Mouse (Mus musculus) CD4-positive, CD25-positive, alpha-beta regulatory T cell, adult 4 months (primary cell): ENCODE results near the gene Coa4. TPM values are rescaled to one million over a fixed set of nuclear protein-coding genes. Genes with fewer than 3 reads are reported as not detected.

Source experiments
- ATAC-seq: one replicate; pipeline ENCODE4 v1.8.0; 2017
- polyA plus RNA-seq, 2 experiments: library from polyadenylated mRNA; unstranded; fragments of 100-300 nt; shearing (Covaris generic); gene quantifications; one replicate each; pipeline ENCODE4 v1.2.1; 2017

Coa4 gene
- polyA plus RNA-seq, 2 experiments from 2014 or later: 22.0 to 29.5 TPM

- ATAC-seq: no peak
These were observed 32.0 kb upstream of the Coa4 start for GRCm38 (mm10) chr7:100504740-100505487.

- ATAC-seq: no peak
These were observed 30.4 kb upstream of the Coa4 start for GRCm38 (mm10) chr7:100506494-100506893.

- ATAC-seq: no peak
These were observed 28.2 kb upstream of the Coa4 start for GRCm38 (mm10) chr7:100508670-100509069.

GRCm38 (mm10) chr7:100511602-100512001, 25.3 kb upstream of the Coa4 start:
- ATAC-seq: peak; percentile 82

GRCm38 (mm10) chr7:100514573-100514972, 22.3 kb upstream of the Coa4 start, which contains the start of gene Dnajb13:
Dnajb13 (minus strand) TSS chr7:100514960.
- no peak for ATAC-seq

- ATAC-seq: no peak
These were observed 16.7 kb upstream of the Coa4 start for GRCm38 (mm10) chr7:100520204-100520603.

- peak; percentile 78 for ATAC-seq
These were observed 16.1 kb upstream of the Coa4 start for GRCm38 (mm10) chr7:100520663-100521285.

- ATAC-seq: no peak
These were observed 14.6 kb upstream of the Coa4 start for GRCm38 (mm10) chr7:100522222-100522621.

GRCm38 (mm10) chr7:100524669-100525068, 12.2 kb upstream of the Coa4 start:
- no peak for ATAC-seq

GRCm38 (mm10) chr7:100530766-100531165, 6.1 kb upstream of the Coa4 start:
- no peak for ATAC-seq

GRCm38 (mm10) chr7:100533503-100533902, 3.4 kb upstream of the Coa4 start:
- ATAC-seq: no peak

GRCm38 (mm10) chr7:100534216-100534615, 2.7 kb upstream of the Coa4 start:
- no peak for ATAC-seq

GRCm38 (mm10) chr7:100535831-100536230, 1.0 kb upstream of the Coa4 start:
- no peak for ATAC-seq

GRCm38 (mm10) chr7:100537519-100537902, 640 bp downstream of the Coa4 start:
- no peak for ATAC-seq

- no peak for ATAC-seq
These were observed 2.6 kb downstream of the Coa4 start for GRCm38 (mm10) chr7:100539516-100539915.

GRCm38 (mm10) chr7:100544437-100544836, 7.6 kb downstream of the Coa4 start:
- ATAC-seq: no peak

GRCm38 (mm10) chr7:100547631-100548030, 10.8 kb downstream of the Coa4 start:
- ATAC-seq: no peak

GRCm38 (mm10) chr7:100549796-100550195, 12.9 kb downstream of the Coa4 start:
- ATAC-seq: no peak

- ATAC-seq: no peak
These were observed 13.6 kb downstream of the Coa4 start for GRCm38 (mm10) chr7:100550338-100551007.

GRCm38 (mm10) chr7:100554939-100555338, 18.1 kb downstream of the Coa4 start:
- ATAC-seq: no peak

GRCm38 (mm10) chr7:100555431-100555951, 18.6 kb downstream of the Coa4 start:
- ATAC-seq: no peak

- ATAC-seq: no peak
These were observed 20.4 kb downstream of the Coa4 start for GRCm38 (mm10) chr7:100557241-100557640.

GRCm38 (mm10) chr7:100559331-100559730, 22.5 kb downstream of the Coa4 start:
- ATAC-seq: no peak
